Mouse (Mus musculus): ENCODE data around the gene Calm3.

DNA sequence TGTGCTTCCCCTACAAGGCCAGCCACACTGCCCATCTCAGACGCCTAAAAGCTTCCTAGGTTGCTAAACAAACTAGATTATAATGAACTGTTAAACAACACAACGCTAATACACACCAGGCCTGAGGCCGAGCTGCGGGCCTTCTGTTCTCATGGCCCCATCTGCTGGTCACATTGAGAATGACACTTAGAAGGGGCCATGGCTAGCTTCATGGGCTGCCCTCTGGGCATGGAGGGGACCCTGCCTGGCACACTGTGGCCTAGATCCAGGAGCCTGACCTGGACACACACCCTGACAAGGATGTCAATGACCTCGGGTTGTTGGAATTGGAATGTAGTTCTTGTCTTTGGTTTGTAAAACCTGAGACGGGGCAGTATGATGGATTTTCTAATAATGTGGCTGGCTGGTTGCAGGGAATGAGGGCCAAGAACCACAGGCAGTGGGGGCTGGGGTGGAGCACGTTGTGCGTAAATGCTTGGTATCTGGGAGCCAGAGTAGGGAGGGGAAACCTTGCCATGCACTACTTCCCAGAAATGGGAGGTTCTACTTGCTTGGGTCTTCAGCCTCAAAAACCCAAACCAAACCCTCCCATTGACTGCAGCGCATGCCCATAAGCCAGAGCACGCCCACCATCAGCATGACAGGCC, 10.0 kb downstream of the Calm3 start:
- TF ChIP-seq CTCF (conservative IDR thresholded peaks at IDR 0.05; ENCODE audit: insufficient read depth, insufficient read length, low read depth, low read length) (peak; percentile 86), POLR2A (IDR thresholded peaks at IDR 0.05; ENCODE audit: low read depth, low read length) (no peak)
